Mouse (Mus musculus) midbrain, postnatal 0 days (tissue): ENCODE measurements around the gene Tmprss12. TPM values are rescaled to one million over a fixed set of nuclear protein-coding genes. Genes with fewer than 3 reads are reported as not detected.
A peak's percentile ranks its signal among the peaks of the same experiment; 100 is the strongest.
"Not testable (repeated sequence)": the region's sequence is repeated elsewhere in the genome, so short reads cannot be mapped to it uniquely, and the experiment has no call there.

Experiments
- ATAC-seq: fragments of 200-750 bp; cut with Nextera tagmentation; 2 replicates; pipeline ENCODE4 v1.8.0; 2017; ENCODE audit warnings: moderate number of reproducible peaks, mild to moderate bottlenecking, moderate TSS enrichment, moderate library complexity; ENCODE audit not compliant: low FRiP score
- DNase-seq: peaks from one replicate; pipeline ENCODE4 v3.0.0-alpha.2; 2015; ENCODE audit warnings: low spot score
- H3K27ac ChIP-seq: fragments of 300-500 bp; sonication (generic); 2 replicates; pipeline ENCODE4 v1.5.1; 2014; ENCODE audit warnings: low read depth, mild to moderate bottlenecking, low read length, mixed read lengths
- H3K27me3 ChIP-seq: fragments of 300-500 bp; sonication (generic); 2 replicates; pipeline ENCODE4 v1.6.1; 2014; ENCODE audit warnings: low read length, control low read depth, mixed read lengths; ENCODE audit not compliant: insufficient read depth
- H3K36me3 ChIP-seq: fragments of 300-500 bp; sonication (generic); 2 replicates; pipeline ENCODE4 v1.6.1; 2014; ENCODE audit warnings: low read length, control low read depth, mixed read lengths; ENCODE audit not compliant: insufficient read depth
- H3K4me1 ChIP-seq: fragments of 300-500 bp; sonication (generic); 2 replicates; pipeline ENCODE4 v1.6.1; 2014; ENCODE audit warnings: mild to moderate bottlenecking, control low read depth, antibody characterized with exemption, low read length, mixed read lengths; ENCODE audit not compliant: insufficient read depth
- H3K4me2 ChIP-seq: fragments of 300-500 bp; sonication (generic); 2 replicates; pipeline ENCODE4 v1.6.1; 2014; ENCODE audit warnings: low read depth, mild to moderate bottlenecking, low read length, mixed read lengths; ENCODE audit not compliant: poor library complexity, severe bottlenecking
- H3K4me3 ChIP-seq: fragments of 300-500 bp; sonication (generic); 2 replicates; pipeline ENCODE4 v1.5.1; 2014; ENCODE audit warnings: low read depth, mild to moderate bottlenecking, low read length, moderate library complexity
- H3K9ac ChIP-seq: fragments of 300-500 bp; sonication (generic); replicated peaks from 2 replicates; pipeline ENCODE4 v1.6.1; 2014; ENCODE audit warnings: mild to moderate bottlenecking, low read length, moderate library complexity, mixed read lengths; ENCODE audit not compliant: poor library complexity, severe bottlenecking
- H3K9me3 ChIP-seq: fragments of 300-500 bp; sonication (generic); 2 replicates; pipeline ENCODE4 v1.6.1; 2016; ENCODE audit warnings: low read length, control low read depth
- CTCF ChIP-seq: IDR thresholded peaks from 2 replicates; pipeline ENCODE4 v1.5.1; 2016; ENCODE audit warnings: antibody characterized with exemption, mild to moderate bottlenecking
- WGBS: fragments of 180-500 bp; shearing (Covaris S2); extraction: QIAGEN DNeasy Blood & Tissue Kit; methylation state at CpG from one replicate; pipeline ENCODE4 v1.1.7; 2014; 5-methylcytosine and 5-hydroxymethylcytosine counted together
- polyA plus RNA-seq: library from polyadenylated mRNA; unstranded; fragments of >200 nt; fragmentation: Nextera tagmentation; extraction: Ambion mirVana; gene quantifications from 2 replicates; pipeline ENCODE4 v1.2.1, GENCODE M21; 2015
- total RNA-seq: library from RNA; depleted of rRNA; stranded (reverse); fragments of >200 nt; gene quantifications from 2 replicates; pipeline ENCODE4 v1.2.3, GENCODE M21; 2014; rRNA removed

The Tmprss12 gene
- total and polyA plus RNA-seq, 2 experiments from 2014 or later = not detected

GRCm38 (mm10) chr15:100330739-100331138 lies 50.1 kb downstream of the Tmprss12 start:
- no peak overlapping the region for H3K4me2 ChIP-seq
- H3K27ac ChIP-seq = no peak overlapping the region
- H3K36me3 ChIP-seq = no peaks in the 10 kb centered on the region
- H3K27me3 ChIP-seq = no peaks in the 10 kb centered on the region
- DNase-seq (peak; percentile 9), ATAC-seq (no peak)
- no peak overlapping the region for H3K4me3 ChIP-seq
- H3K9me3 ChIP-seq = no peaks in the 10 kb centered on the region
- no peaks in the 10 kb centered on the region for H3K4me1 ChIP-seq
- 84% methylated on average over 7 of the region's 7 CpGs for WGBS
- TF ChIP-seq CTCF = no peak
- H3K9ac ChIP-seq = no peak overlapping the region

GRCm38 (mm10) chr15:100332077-100332961 lies 51.7 kb downstream of the Tmprss12 start:
- H3K36me3 ChIP-seq, H3K9me3 ChIP-seq, DNase-seq, H3K27me3 ChIP-seq, H3K9ac ChIP-seq, H3K4me1 ChIP-seq, H3K4me3 ChIP-seq, H3K4me2 ChIP-seq, H3K27ac ChIP-seq: not testable (repeated sequence)
- WGBS = 41% methylated on average over 2 of the region's 10 CpGs
- peak; percentile 13; the same call in 1 of the 2 replicates for ATAC-seq

- 80% methylated on average over 10 of the region's 10 CpGs for WGBS
- no peaks in the 10 kb centered on the region for H3K27me3 ChIP-seq
- H3K9me3 ChIP-seq = no peaks in the 10 kb centered on the region
- no peak within 1 kb of the TSS for H3K9ac ChIP-seq
- no peak for DNase-seq
- no peak for ATAC-seq
- no peaks in the 10 kb centered on the region for H3K36me3 ChIP-seq
- no peaks in the 10 kb centered on the region for H3K4me1 ChIP-seq
- no peak within 1 kb of the TSS for H3K27ac ChIP-seq
- no peak within 1 kb of the TSS for H3K4me3 ChIP-seq
- no peak within 1 kb of the TSS for H3K4me2 ChIP-seq
- TF ChIP-seq CTCF = no peak
These were observed 54.0 kb downstream of the Tmprss12 start, which contains the start of gene Mettl7a3 for GRCm38 (mm10) chr15:100334629-100335028. Gene Mettl7a3, plus strand, starts transcription at chr15:100334929.

GRCm38 (mm10) chr15:100337328-100337727 lies 56.7 kb downstream of the Tmprss12 start:
- not testable (repeated sequence) for H3K4me2 ChIP-seq, H3K27me3 ChIP-seq, H3K27ac ChIP-seq, DNase-seq, ATAC-seq, H3K4me3 ChIP-seq, H3K4me1 ChIP-seq, H3K36me3 ChIP-seq, H3K9me3 ChIP-seq, H3K9ac ChIP-seq

GRCm38 (mm10) chr15:100337847-100338246 lies 57.2 kb downstream of the Tmprss12 start:
- H3K27ac ChIP-seq, H3K27me3 ChIP-seq, ATAC-seq, H3K9me3 ChIP-seq, H3K4me1 ChIP-seq, H3K36me3 ChIP-seq, H3K4me3 ChIP-seq, H3K4me2 ChIP-seq, H3K9ac ChIP-seq: not testable (repeated sequence)
- WGBS = 44% methylated on average over 10 of the region's 10 CpGs
- DNase-seq = peak; percentile 28
- TF ChIP-seq CTCF = peak; percentile 57

GRCm38 (mm10) chr15:100341314-100341980 lies 60.8 kb downstream of the Tmprss12 start:
- not testable (repeated sequence) for H3K27ac ChIP-seq

More at GRCm38 (mm10) chr15:100341314-100341980, 60.8 kb downstream of the Tmprss12 start:
- H3K9ac ChIP-seq, H3K27me3 ChIP-seq, H3K4me2 ChIP-seq, H3K36me3 ChIP-seq, DNase-seq, H3K9me3 ChIP-seq, ATAC-seq, H3K4me3 ChIP-seq, H3K4me1 ChIP-seq: not testable (repeated sequence)
- 72% methylated on average over 4 of the region's 5 CpGs for WGBS

Other genes with a start within 250 kb of the Tmprss12 start
- gene Dip2b, start 242.2 kb upstream of the Tmprss12 start, total RNA-seq = 44.1 and 44.8 TPM in 2 replicates
- gene Dip2b, start 242.2 kb upstream of the Tmprss12 start, polyA plus RNA-seq = 8.0 and 10.5 TPM in 2 replicates
- 7.6 and 15.8 TPM in 2 replicates for gene Atf1, start 53.0 kb upstream of the Tmprss12 start, total RNA-seq
- 8.3 and 9.8 TPM in 2 replicates for gene Atf1, start 53.0 kb upstream of the Tmprss12 start, polyA plus RNA-seq
- 12.4 and 13.5 TPM in 2 replicates for gene Mettl7a1, start 23.3 kb downstream of the Tmprss12 start, total RNA-seq
- 2.0 and 2.6 TPM in 2 replicates for gene Mettl7a1, start 23.3 kb downstream of the Tmprss12 start, polyA plus RNA-seq
- gene Mettl7a3, start 54.1 kb downstream of the Tmprss12 start, total RNA-seq = not detected in 2 replicates
- gene Mettl7a3, start 54.1 kb downstream of the Tmprss12 start, polyA plus RNA-seq = not detected in 2 replicates
- not detected in 2 replicates for gene Methig1, start 72.3 kb downstream of the Tmprss12 start, total RNA-seq
- not detected in 2 replicates for gene Methig1, start 72.3 kb downstream of the Tmprss12 start, polyA plus RNA-seq
- not detected in 2 replicates for gene Mettl7a2, start 72.4 kb downstream of the Tmprss12 start, total RNA-seq
- not detected in 2 replicates for gene Mettl7a2, start 72.4 kb downstream of the Tmprss12 start, polyA plus RNA-seq
- gene Higd1c, start 83.7 kb downstream of the Tmprss12 start, total RNA-seq = not detected in 2 replicates
- gene Higd1c, start 83.7 kb downstream of the Tmprss12 start, polyA plus RNA-seq = not detected in 2 replicates
- not detected in 2 replicates for gene Gm5475, start 141.3 kb downstream of the Tmprss12 start, total RNA-seq
- gene Gm5475, start 141.3 kb downstream of the Tmprss12 start, polyA plus RNA-seq = 0.15 and 0.17 TPM in 2 replicates
- gene Slc11a2, start 144.2 kb downstream of the Tmprss12 start, total RNA-seq = 29.5 and 34.4 TPM in 2 replicates
- gene Slc11a2, start 144.2 kb downstream of the Tmprss12 start, polyA plus RNA-seq = 17.0 and 23.6 TPM in 2 replicates
- 80.9 and 86.0 TPM in 2 replicates for gene Letmd1, start 188.2 kb downstream of the Tmprss12 start, total RNA-seq
- 53.0 and 55.0 TPM in 2 replicates for gene Letmd1, start 188.2 kb downstream of the Tmprss12 start, polyA plus RNA-seq
- gene Csrnp2, start 214.7 kb downstream of the Tmprss12 start, total RNA-seq = 61.5 and 66.3 TPM in 2 replicates
- 35.8 and 37.0 TPM in 2 replicates for gene Csrnp2, start 214.7 kb downstream of the Tmprss12 start, polyA plus RNA-seq